Mouse (Mus musculus) lung, adult 2 months (tissue): ENCODE measurements around the gene Plpp3.

Experiments
- CTCF ChIP-seq: fragments of 200-500 bp; IDR thresholded peaks from 2 replicates; pipeline ENCODE4 v1.5.1; 2011; ENCODE audit warnings: mild to moderate bottlenecking, low read length, control low read depth; ENCODE audit not compliant: insufficient read depth
- POLR2A ChIP-seq: fragments of 200-500 bp; IDR thresholded peaks from 2 replicates; pipeline ENCODE4 v1.6.1; 2011; ENCODE audit warnings: low read depth, mild to moderate bottlenecking, control low read depth, low read length, borderline replicate concordance; ENCODE audit errors: extremely low read depth

- TF ChIP-seq CTCF, result no peak
- no peak for TF ChIP-seq POLR2A
Observed at GRCm38 (mm10) chr4:105131756-105132314, 25.3 kb upstream of the Plpp3 start.
